Mouse (Mus musculus) T-helper 1 cell (primary cell): ENCODE data around the gene Ampd3.

ENCODE experiments used
- in situ Hi-C: fragments of 300-600 bp; cut with MboI, MseI; formaldehyde crosslinking; loops from one replicate; pipeline ENCODE4 v1.15.1; 2025; ENCODE audit warnings: high pct_unique_total_duplicates

Ampd3 gene

GRCm38 (mm10) chr7:110768451-110769064, 552 bp downstream of the Ampd3 start:
- in situ Hi-C loops, result loop anchor here (25.0 kb wide), 1 partner anchor 1519 kb away; no protein-coding TSS in a partner anchor

DNA sequence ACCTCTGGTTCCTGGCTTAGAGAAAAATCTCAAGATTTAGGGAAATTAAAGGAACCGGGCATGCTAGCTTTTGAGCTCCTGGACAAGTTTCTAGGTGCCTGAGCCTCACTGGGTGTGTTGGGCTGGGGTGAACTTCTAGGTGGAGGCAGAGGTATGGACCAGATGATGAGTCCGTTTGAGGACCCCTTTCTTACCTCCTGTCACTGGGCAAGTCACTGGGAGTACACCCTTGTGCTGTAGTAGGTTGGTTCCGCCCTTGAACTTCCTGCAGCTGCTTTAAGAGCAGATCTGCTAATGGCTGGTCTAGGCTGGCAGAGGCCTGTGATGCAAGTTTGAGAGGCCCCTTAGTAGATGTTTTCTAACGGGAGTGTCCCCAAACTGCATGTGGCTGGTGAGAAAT, 1.1 kb downstream of the Ampd3 start:
- in situ Hi-C loops, result loop anchor here (25.0 kb wide), 1 partner anchor 1518 kb away; no protein-coding TSS in a partner anchor

DNA sequence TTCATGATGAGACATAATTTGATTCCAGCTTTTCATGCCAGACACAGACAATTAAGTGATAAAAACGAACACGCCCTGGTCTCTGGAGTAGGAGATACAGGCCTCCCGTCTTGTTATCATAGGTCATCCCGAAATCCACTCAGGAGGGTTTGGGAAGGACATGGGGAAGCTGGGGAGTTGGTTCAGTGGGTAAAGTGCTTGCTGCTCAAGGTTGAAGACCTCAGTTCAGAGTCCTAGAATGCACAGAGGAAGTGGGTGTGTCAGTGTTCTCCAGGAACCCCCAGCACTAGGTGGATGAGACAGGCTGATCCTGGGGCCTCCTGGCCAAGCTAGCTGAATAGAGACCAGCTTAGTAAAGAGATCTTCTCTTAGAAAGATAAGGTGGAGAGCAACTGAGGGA, 2.9 kb downstream of the Ampd3 start:
- in situ Hi-C loops, result loop anchor here (25.0 kb wide), 1 partner anchor 1516 kb away; no protein-coding TSS in a partner anchor

DNA sequence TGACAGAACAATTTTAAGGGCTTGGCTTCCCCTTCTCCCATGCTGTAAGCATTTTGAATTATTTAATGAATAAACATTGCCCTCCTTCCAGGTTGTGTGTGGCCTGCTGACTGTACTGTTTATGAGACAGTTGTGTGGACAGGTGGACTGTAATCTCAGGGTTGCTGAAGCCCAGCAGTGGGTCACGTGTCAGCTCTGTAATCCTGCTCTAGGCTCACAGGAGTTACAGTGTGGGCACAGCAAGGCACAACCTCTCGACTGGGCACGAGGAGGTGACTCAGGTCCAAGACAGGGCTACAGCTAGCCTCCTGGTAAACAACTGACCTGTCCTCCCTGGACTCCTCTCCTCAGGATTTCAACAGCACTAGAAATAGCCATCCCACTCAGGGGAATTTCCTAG, 4.3 kb downstream of the Ampd3 start:
- in situ Hi-C loops, result loop anchor here (25.0 kb wide), 1 partner anchor 1515 kb away; no protein-coding TSS in a partner anchor

GRCm38 (mm10) chr7:110773204-110774002, 5.4 kb downstream of the Ampd3 start:
- in situ Hi-C loops, result loop anchor here (25.0 kb wide), 1 partner anchor 1514 kb away; no protein-coding TSS in a partner anchor

GRCm38 (mm10) chr7:110774077-110774476, 6.1 kb downstream of the Ampd3 start:
- in situ Hi-C loops, result loop anchor here (25.0 kb wide), 1 partner anchor 1513 kb away; no protein-coding TSS in a partner anchor

GRCm38 (mm10) chr7:110774674-110775073, 6.7 kb downstream of the Ampd3 start:
- in situ Hi-C loops, result loop anchor here (25.0 kb wide), 1 partner anchor 1513 kb away; no protein-coding TSS in a partner anchor

DNA sequence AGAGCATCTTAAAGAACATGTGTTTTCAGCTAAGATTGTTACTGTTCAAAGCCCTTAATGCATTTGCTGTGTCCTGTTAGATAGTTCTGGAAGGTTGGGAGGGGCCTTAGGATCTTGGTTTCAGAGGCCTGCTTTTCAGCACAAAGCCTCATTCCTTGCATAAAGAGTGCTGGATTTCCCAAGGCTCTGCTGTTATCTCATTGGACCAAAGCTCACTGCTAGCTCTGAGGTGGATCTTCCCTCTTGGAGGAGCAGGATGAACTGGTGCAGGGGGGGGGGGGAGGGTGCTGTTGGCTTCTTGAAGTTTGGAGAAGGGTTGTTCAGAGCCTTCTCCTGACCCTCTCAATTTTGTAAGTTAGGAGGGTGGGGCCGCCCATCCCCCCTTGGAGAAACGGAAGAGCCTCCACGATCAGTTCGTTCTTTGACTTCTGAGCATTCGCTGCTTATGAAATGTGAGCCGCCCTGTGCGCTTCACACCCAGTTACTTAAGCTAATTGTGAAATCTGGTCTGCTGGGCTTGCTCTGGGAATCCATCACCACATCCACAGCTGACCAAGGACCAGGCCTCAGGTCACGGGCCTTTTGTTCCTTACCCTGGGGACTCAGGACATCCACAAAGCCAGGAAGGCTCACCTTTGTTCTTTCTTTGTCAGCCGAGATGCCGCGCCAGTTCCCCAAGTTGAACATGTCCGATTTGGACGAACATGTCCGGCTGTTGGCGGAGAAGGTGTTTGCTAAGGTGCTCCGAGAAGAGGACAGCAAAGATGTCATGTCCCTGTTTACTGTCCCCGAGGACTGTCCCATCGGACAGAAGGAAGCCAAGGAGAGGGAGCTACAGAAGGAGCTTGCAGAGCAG, 9.4 kb downstream of the Ampd3 start:
- in situ Hi-C loops, result no loop called here

GRCm38 (mm10) chr7:110778933-110779332, 10.9 kb downstream of the Ampd3 start:
- in situ Hi-C loops, result no loop called here

DNA sequence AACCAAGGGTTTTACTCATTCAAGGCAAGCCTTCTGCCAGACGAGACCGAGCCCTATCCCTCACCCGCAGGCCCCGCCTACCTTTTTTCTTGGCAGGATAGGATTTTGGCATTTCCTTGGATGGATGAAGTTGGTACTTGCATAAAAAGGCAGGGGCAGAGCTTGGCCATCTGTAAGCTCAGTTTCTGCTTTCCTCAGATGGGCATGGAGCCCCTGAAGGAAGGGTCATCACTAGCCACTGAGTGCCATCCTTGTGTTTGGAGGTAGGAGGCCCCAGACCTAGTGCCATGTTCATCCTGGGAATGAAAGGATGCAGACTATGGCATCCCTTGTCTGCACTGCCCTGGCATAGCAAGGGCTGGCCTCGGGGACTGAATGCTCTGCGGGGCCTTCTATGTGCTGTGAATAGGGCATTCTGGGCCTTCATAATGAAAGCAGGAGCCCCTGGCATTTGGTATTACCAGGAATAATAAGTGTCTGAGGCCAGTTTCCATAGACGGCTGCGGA, 11.7 kb downstream of the Ampd3 start:
- in situ Hi-C loops, result no loop called here

- in situ Hi-C loops, result no loop called here
These were observed 12.5 kb downstream of the Ampd3 start for GRCm38 (mm10) chr7:110780520-110780919.

GRCm38 (mm10) chr7:110781231-110781711, 13.3 kb downstream of the Ampd3 start:
- in situ Hi-C loops, result no loop called here

DNA sequence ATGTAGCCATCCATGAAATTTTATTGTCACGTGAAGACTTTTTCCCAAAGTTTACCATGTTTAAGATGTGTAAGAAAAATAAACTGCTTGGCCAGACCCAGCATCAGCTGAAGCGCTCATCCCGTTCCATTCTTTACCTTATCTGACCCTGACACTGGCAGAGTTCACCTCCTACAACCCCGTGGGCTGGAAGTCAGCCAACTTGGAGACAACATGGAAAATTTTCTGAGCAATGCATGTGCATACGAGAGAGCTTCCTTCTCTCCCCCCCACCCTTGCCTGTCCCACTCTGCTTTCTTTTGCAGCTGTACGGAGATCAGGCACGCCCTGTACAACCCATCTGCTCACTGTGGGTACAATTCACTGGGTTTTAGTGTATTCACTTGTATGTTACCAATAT, 14.1 kb downstream of the Ampd3 start:
- in situ Hi-C loops, result no loop called here

- in situ Hi-C loops, result no loop called here
These were observed 15.0 kb downstream of the Ampd3 start for GRCm38 (mm10) chr7:110782845-110783478.

DNA sequence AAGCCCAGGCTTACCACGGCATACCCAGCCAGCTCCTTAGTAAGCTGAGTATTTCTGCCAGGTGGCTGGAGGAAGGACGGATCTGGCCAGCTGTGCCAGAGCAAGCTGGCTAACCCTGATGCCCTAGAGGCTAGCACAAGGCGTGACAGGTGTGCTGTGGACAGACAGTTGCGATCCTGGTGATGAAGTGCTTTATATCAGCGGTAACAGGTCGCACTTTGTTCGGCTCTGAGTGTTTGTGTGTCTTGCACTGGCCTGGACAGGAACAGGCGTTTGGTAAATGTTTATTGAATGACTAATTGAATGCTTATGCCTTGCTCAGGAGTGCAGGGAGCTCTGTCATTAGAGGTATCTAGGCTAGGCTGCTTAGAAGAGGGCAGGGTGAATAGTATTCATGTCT, 17.0 kb downstream of the Ampd3 start:
- in situ Hi-C loops, result no loop called here

GRCm38 (mm10) chr7:110785741-110786146, 17.7 kb downstream of the Ampd3 start:
- in situ Hi-C loops, result no loop called here

- in situ Hi-C loops, result no loop called here
These were observed 19.3 kb downstream of the Ampd3 start for GRCm38 (mm10) chr7:110787310-110787709.

DNA sequence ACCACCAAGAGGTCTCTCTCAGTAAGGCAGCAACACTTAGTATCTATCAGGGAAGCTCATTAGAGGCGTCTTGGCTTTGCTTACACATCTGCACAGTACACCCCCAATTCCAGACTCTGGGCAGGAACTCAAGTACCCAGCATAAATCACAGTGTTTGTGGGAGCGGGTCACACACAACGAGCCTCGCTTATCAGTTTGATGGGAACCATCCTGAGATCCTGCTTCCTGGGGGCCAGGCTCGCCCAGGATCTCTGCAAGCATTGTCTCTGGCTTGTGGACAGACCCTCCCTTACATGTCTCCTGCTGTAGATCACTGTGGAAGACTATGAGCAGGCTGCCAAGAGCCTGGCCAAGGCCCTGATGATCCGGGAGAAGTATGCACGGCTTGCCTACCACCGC, 22.9 kb downstream of the Ampd3 start:
- in situ Hi-C loops, result no loop called here

GRCm38 (mm10) chr7:110792201-110792600, 24.2 kb downstream of the Ampd3 start:
- in situ Hi-C loops, result no loop called here

DNA sequence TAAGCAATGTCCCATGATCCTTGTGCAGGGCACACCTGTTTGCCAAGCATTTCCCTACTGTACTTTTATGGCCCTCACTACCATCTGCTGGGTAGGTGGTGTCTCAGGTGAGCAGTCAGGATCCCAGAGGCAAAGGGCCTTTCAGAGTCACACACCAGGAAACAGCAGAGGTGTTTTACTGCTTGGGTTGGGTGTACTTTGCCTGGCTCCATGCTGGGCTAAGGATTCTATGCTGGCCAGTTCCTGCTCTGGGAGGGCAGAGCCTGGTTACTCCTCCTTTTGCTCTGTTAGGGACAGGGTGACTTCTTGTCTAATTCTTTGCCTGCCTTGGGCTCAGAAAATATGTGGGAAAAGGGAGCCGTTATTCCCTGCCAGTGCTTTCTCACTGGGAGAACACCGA, 24.8 kb downstream of the Ampd3 start:
- in situ Hi-C loops, result no loop called here

- in situ Hi-C loops, result no loop called here
These were observed 26.7 kb downstream of the Ampd3 start for GRCm38 (mm10) chr7:110794722-110795121.
